Mouse (Mus musculus): ENCODE data around the gene Olfr1257.
"Not testable (repeated sequence)": the region's sequence is repeated elsewhere in the genome, so short reads cannot be mapped to it uniquely, and the experiment has no call there.

Gene Olfr1257

GRCm38 (mm10) chr2:89878137-89878536 lies at the start of gene Olfr1257:
Gene Olfr1257 (plus strand): TSS chr2:89878437.
- no peak for DNase-seq (ENCODE audit: low read depth, low spot score)

DNA sequence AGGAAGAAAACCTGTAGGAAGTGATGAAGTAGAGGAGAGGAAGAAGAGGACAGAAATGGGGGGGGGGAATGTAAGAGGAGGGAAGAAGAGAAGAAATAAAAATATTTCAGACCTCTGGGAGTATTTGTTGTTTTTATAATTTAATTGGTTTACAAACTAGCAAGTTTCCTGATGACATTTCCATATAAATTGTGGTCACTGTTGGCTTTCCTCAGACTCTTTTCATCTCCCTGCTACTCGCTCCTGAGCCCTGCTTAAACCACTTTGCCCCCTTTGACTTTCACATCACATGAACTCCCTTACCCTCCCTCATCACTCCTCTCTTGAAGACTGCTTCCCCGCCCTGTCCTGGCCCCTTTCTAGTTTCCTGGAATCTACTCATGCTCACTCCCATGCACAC lies 36.8 kb upstream of the Olfr1257 start, which contains the start of gene Olfr1256:
Gene Olfr1256, minus strand, starts transcription at position 101 of the 400 bp plus-strand sequence.
- no peak for DNase-seq (ENCODE audit: low read depth, low spot score)

GRCm38 (mm10) chr2:89848105-89848504 lies 30.1 kb upstream of the Olfr1257 start, which contains the start of gene Olfr48:
Gene Olfr48 (minus strand): TSS chr2:89848205.
- no peak for DNase-seq (ENCODE audit: low read depth, low spot score)

- DNase-seq (ENCODE audit: low read depth, low spot score): no peak
Measured at GRCm38 (mm10) chr2:89849230-89849629, 29.0 kb upstream of the Olfr1257 start.

DNA sequence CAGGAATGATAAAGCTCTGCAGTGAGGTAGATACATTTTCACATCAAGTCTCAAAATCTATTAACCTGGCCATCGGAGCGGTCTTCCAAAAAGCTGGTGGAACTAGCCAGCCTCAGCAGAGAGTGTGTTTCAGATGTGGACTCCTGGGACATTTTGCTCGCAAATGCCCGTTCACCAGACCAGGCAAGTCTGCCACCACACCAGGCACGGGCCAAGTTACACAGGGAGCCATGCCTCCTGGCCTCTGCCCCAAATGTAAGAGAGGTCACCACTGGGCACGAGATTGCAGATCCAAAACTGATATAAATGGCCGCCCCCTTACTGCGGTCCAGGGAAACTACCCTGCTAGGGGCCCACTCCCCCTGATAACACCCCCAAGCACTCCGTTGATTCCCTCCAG lies 34.4 kb downstream of the Olfr1257 start:
- DNase-seq (ENCODE audit: low read depth, low spot score): not testable (repeated sequence)

DNA sequence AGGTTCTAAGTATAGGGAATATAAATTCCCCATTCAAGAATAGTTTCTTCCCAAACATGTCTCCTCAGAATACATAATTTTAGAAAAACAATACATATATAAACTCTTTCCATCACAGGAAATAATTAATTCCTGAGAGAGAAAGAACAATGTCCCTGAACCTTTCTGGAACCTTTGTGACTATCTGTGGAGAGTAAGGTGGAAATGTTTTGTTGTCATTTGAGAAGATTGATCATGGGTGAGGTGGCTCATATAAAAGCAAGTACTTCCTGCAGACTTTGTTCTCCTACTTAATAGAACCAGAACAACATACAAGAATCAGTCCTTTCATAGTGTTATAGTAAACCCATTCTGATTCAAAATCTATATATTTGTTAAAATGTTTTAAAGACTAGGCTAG lies 48.8 kb downstream of the Olfr1257 start, which contains the start of gene Olfr1258:
Gene Olfr1258, plus strand, starts transcription at position 301 of the 400 bp plus-strand sequence.
- no peak for DNase-seq (ENCODE audit: low read depth, low spot score)

Measured in retina, adult 2 months (tissue).